Mouse (Mus musculus) left cerebral cortex, postnatal 14 days (tissue): ENCODE measurements around the gene Zfp664. TPM values are rescaled to one million over a fixed set of nuclear protein-coding genes. Genes with fewer than 3 reads are reported as not detected.

ENCODE experiments used
- DNase-seq, 2 experiments: peaks; one replicate each; pipeline ENCODE4 v3.0.0; 2021 to 2022; ENCODE audit warnings: low spot score in 2 of 2, mixed read lengths in 1 of 2
- intact Hi-C: fragments of 180-260 bp; cut with DNase I; formaldehyde crosslinking; loops from one replicate; pipeline ENCODE4 v1.15.1; 2025
- total RNA-seq, 2 experiments: library from RNA; stranded (reverse); gene quantifications; 2 replicates each; pipeline ENCODE4 v1.2.3; 2021

The Zfp664 gene
- total RNA-seq, 2 experiments from 2014 or later = 55.7 to 60.3 TPM

DNA sequence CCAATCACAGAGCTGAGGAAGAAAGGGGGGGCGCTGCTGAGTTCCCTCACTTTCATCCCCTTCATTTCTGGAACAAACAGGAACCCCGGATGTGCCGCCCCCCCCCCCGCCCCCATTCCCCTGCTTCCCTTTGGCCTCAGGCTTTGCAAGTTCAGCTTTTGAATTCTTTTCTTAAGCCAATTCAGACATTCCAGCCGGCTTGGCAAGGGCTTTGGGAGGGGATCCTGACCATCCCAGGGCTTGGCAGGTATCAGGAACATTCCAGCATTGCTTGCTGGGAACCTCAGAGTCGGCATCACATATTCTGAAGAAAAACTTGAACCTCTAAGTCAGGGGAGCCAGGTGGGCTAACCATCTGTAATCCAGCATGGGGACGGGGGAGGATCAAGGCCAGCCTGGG lies 49.8 kb downstream of the Zfp664 start:
- intact Hi-C loops = no loop called here
- DNase-seq = no peak

GRCm38 (mm10) chr5:124912946-124913933 lies 50.7 kb downstream of the Zfp664 start:
- DNase-seq = no peak
- intact Hi-C loops = no loop called here

- DNase-seq = no peak
- intact Hi-C loops = no loop called here
These were observed 57.3 kb downstream of the Zfp664 start for GRCm38 (mm10) chr5:124919798-124920197.

DNA sequence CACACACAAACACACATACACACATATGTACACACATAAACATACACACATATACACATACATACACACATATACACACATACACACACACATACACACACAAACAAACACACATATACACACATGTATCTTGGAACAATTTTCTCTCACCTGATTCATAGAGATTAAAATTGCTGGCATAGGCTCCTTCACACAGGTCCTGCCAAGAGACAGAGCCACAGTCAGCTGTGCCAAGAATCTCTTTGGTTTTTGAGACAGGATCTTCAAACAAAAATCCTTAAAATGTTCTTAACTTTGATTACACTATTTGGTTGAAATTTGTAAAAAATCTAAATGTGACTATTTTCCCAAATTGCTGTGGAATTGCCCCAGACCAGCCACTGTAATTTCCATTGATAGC lies 58.9 kb downstream of the Zfp664 start:
- intact Hi-C loops = no loop called here
- no peak for DNase-seq

GRCm38 (mm10) chr5:124922356-124923352 lies 60.2 kb downstream of the Zfp664 start:
- peak; percentile 53 to 54 for DNase-seq

GRCm38 (mm10) chr5:124929425-124930054 lies 67.0 kb downstream of the Zfp664 start:
- no peak for DNase-seq
- intact Hi-C loops = no loop called here

More at GRCm38 (mm10) chr5:124922356-124923352, 60.2 kb downstream of the Zfp664 start:
- intact Hi-C loops = no loop called here

DNA sequence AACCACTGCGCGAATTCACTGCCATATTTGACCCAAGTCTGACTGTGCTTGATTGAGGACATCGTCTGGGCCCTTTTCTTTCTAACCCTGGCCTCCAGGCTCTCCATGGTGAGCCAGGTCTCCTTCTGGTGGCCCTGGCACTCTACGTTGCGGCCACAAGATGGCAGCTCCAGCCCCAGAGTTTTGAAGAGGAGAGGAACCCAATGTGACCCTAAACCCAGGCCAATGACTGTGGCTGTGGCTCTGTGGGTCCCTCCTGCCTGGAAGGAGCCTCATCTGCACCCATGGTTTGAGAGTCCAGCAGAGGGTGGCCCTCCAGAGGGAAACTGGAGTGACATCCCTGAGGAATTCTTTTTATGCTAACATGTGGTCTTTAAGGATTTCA lies 67.6 kb downstream of the Zfp664 start:
- intact Hi-C loops = no loop called here
- peak in 1 of 2 experiments; percentile 47 for DNase-seq

- DNase-seq = no peak
- intact Hi-C loops = no loop called here
These were observed 68.1 kb downstream of the Zfp664 start for GRCm38 (mm10) chr5:124930603-124931002.

DNA sequence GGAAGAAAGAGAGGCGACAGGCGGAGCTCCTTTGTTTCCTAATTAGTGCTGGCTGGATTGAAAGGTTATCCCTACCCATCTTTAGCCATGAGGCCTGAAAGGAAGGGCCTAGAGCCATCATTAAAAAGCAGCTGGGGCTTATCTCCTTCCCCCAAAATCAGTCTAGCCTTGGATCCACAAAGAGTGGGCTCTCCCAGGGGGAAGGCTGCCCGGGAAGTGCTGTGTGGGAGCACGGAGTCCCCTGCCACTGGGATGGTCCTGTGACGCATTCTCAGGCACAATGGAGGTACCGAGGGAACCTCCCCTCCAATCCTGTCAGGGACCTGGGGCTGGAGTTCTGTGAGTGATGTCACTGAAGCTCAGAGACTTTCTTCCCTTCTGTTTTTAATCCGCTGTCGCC lies 68.6 kb downstream of the Zfp664 start:
- intact Hi-C loops = no loop called here
- no peak for DNase-seq

- intact Hi-C loops = no loop called here
- peak; percentile 64 to 68 for DNase-seq
These were observed 72.1 kb downstream of the Zfp664 start for GRCm38 (mm10) chr5:124934558-124934957.

- intact Hi-C loops = loop anchor here (5.0 kb wide), 1 partner anchor 69 kb away; no protein-coding TSS in a partner anchor
- peak; percentile 54 to 83 for DNase-seq
These were observed 80.8 kb downstream of the Zfp664 start for GRCm38 (mm10) chr5:124943181-124943792.

DNA sequence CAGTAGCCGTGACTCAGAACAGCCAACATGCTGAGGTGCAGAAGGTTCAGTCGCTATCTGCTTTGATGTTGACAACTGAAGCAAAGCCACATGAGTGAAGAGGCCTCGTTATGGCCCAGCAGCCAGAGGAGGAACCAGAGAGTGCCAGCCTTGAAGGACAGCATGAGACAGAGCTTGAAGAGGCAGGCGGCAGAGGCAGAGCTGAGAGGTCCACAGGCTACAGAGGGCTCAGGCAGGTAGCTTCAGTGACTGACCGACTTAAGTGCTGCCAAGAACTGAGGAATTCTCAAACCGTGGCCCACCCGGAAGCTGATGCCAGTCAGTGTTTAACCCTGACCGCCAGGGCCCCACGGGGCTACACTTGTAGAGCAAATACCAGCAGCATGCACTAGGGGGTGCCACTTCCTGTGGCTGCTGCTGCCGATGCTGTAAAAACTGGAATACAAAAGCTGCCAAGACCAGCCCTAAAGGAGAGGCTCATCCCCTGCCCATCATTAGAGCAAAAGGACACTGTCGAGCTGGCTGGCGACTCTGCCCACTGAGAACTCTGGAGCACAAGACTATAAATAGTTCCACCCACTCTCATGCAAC lies 81.4 kb downstream of the Zfp664 start:
- intact Hi-C loops = loop anchor here (5.0 kb wide), 1 partner anchor 68 kb away; no protein-coding TSS in a partner anchor

DNA sequence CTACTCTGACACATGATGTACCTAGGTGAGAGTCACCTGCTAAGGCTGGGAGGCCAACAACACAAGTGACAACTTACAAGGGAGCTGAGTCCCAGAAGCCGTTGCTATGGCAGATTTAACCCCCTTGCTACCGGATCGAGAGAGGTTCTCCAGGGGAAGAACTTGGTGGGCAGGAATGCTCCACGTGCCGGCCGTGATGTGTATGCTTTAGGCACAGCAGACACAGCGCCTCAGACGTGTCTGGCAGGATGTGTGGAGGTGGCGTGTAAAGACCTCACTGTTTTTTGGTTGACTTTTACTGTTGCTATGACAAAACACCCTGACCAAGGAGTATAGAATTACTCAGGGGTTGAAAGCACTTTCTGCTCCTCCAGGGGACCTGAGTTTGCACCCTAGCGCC lies 81.9 kb downstream of the Zfp664 start:
- peak in 1 of 2 experiments; percentile 52 for DNase-seq
- intact Hi-C loops = loop anchor here (5.0 kb wide), 1 partner anchor 68 kb away; no protein-coding TSS in a partner anchor

More for the DNA sequence above, 81.4 kb downstream of the Zfp664 start:
- DNase-seq = peak; percentile 64 to 67

GRCm38 (mm10) chr5:124945046-124945445 lies 82.6 kb downstream of the Zfp664 start:
- no peak for DNase-seq
- intact Hi-C loops = no loop called here

DNA sequence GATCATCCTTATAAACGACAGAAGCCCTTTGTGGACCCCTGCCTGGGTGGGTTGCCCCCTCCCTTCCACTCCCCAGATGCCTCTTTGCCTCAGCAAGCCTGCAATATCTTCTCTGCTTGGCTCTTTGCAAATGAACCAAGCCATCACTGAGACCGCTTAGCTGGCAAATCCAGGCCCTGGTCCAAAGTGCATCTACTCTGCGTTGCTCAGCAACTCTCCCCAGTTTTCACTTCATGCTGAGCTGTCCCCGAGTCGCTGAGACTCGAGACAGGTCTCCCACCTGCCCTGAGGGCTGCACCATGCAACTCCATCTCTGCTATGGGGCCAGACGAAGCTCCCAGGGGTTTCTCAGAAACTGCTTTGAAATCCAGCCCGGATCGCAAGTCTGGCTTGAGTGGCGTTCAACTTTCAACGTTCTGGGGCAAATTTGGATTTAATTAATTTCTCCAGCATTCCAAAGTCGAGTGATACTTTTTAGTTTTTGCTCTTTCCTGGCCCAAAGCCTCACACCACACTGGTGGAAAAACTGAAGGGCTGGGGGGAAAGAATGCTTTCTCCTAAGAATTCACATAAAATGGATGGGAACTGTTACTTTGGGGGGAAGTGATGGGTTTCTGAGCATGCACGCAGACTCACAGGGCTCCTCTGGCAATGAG lies 88.3 kb downstream of the Zfp664 start:
- intact Hi-C loops = no loop called here

DNA sequence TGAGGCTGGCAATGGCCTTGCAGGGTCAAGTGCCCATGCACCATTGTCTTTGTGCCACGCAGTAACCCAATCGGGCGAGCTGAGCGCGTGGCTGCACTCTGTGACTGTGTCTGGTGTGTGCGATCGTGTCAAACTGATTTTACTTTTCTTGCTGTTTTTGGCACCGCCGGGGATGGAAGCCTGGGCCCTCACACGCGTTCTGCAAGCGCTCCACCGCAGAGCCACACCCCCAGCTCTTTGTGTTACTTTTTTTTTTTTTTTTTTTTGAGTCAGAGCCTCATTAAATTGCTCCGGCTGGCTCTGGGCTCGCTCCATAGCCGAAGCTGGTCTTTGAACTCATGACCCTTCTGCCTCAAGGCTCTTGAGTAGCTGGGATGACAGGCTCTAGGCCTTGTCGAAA lies 88.8 kb downstream of the Zfp664 start:
- DNase-seq = no peak
- intact Hi-C loops = no loop called here

More for the DNA sequence above, 88.3 kb downstream of the Zfp664 start:
- DNase-seq = no peak
